Mouse (Mus musculus) small intestine, adult 2 months (tissue): ENCODE measurements around the gene Cacng4.

Source experiments
- CTCF ChIP-seq: fragments of 200-500 bp; IDR thresholded peaks from 2 replicates; pipeline ENCODE4 v1.5.1; 2012; ENCODE audit warnings: low read depth, mild to moderate bottlenecking, control low read depth, inconsistent platforms, low read length, moderate library complexity, mixed read lengths; ENCODE audit not compliant: insufficient replicate concordance, insufficient read length; ENCODE audit errors: extremely low read depth
- POLR2A ChIP-seq: fragments of 200-500 bp; IDR thresholded peaks from 2 replicates; pipeline ENCODE4 v1.6.1; 2012; ENCODE audit warnings: low read depth, mild to moderate bottlenecking, control low read depth, inconsistent platforms, low read length, moderate library complexity

DNA sequence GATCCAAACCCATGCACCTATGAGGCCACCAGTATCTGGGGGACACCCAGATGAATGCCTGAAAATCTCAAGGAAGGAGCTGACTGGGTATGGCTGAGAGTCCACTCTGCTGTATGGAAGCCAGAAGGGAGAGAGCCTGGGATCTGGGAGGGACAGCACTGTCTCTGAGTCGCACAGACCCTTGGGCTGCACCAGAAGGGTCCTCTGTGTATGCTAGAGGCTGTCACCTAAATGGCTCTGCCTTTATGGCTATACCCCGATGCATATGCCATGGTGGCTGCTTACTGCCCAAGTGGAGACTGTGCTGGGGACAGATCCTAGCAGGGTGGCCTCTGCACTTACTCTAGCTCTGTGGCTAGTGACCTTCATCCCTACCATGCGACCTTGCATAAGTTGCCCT, 8.6 kb downstream of the Cacng4 start:
- TF ChIP-seq POLR2A = no peak
- TF ChIP-seq CTCF = no peak
